Mouse (Mus musculus): ENCODE data around the gene Spock2. TPM values are rescaled to one million over a fixed set of nuclear protein-coding genes. Genes with fewer than 3 reads are reported as not detected.

Gene Spock2
- total and polyA plus RNA-seq, 3 experiments, result 0.10 to 0.13 TPM; not detected in 1

GRCm38 (mm10) chr10:60168306-60168705 lies 62.3 kb downstream of the Spock2 start (continued):
- peak; percentile 98 for TF ChIP-seq BHLHE40 (IDR thresholded peaks at IDR 0.05; ENCODE audit: low read depth, low read length)
- TF ChIP-seq KAT2A (IDR thresholded peaks at IDR 0.05; ENCODE audit: insufficient replicate concordance, low read length), result no peak
- TF ChIP-seq GABPA (IDR thresholded peaks at IDR 0.05; ENCODE audit: insufficient replicate concordance, low read depth, low read length), result no peak
- TF ChIP-seq USF2 (conservative IDR thresholded peaks at IDR 0.05; ENCODE audit: low read depth, low read length), result peak; percentile 60
- TF ChIP-seq RCOR1 (conservative IDR thresholded peaks at IDR 0.05; ENCODE audit: low read depth, low read length), result peak; percentile 46; the same call in 1 of the 2 replicates
- TF ChIP-seq ZKSCAN1 (IDR thresholded peaks at IDR 0.05; ENCODE audit: borderline replicate concordance, low read depth, low read length), result no peak
- peak; percentile 90 for TF ChIP-seq CHD2 (IDR thresholded peaks at IDR 0.05; ENCODE audit: low read length)
- TF ChIP-seq USF1 (IDR thresholded peaks at IDR 0.05; ENCODE audit: low read depth, low read length), result peak; percentile 59
- TF ChIP-seq IRF4 (IDR thresholded peaks at IDR 0.05; ENCODE audit: low read depth, low read length), result peak; percentile 89

- peak overlapping the region in 2 of 3 experiments; percentile 29 to 39 for H3K4me3 ChIP-seq (replicated peaks in 1 of 3; ENCODE audit: low read depth in 2 of 3, low read length in 2 of 3, poor library complexity in 1 of 3)
- TF ChIP-seq UBTF (IDR thresholded peaks at IDR 0.05; ENCODE audit: low read depth, low read length) (no peak), ZC3H11A (IDR thresholded peaks at IDR 0.05; ENCODE audit: low read depth, low read length) (no peak), CHD1 (IDR thresholded peaks at IDR 0.05; ENCODE audit: low read depth, low read length) (no peak), NRF1 (IDR thresholded peaks at IDR 0.05; ENCODE audit: low read depth, low read length) (no peak), E2F4 (IDR thresholded peaks at IDR 0.05; ENCODE audit: insufficient replicate concordance, low read depth, low read length) (no peak), JUN (IDR thresholded peaks at IDR 0.05; ENCODE audit: insufficient read depth, low read depth, low read length) (no peak), NELFE (IDR thresholded peaks at IDR 0.05; ENCODE audit: low read depth, low read length) (0 out of 2 replicates have a peak, but pooled peaks have one; percentile 24), MXI1 (IDR thresholded peaks at IDR 0.05; ENCODE audit: low read depth, low read length) (no peak), MYC (IDR thresholded peaks at IDR 0.05; ENCODE audit: low read depth, low read length) (no peak), USF1 (IDR thresholded peaks at IDR 0.05; ENCODE audit: low read depth, low read length) (no peak), ZNF384 (IDR thresholded peaks at IDR 0.05; ENCODE audit: low read depth, low read length) (peak; percentile 93), GABPA (IDR thresholded peaks at IDR 0.05; ENCODE audit: insufficient replicate concordance, low read depth, low read length) (no peak), MAZ (IDR thresholded peaks at IDR 0.05; ENCODE audit: low read depth, low read length) (0 out of 2 replicates have a peak, but pooled peaks have one; percentile 44), TBP (conservative IDR thresholded peaks at IDR 0.05; ENCODE audit: low read depth, low read length) (0 out of 2 replicates have a peak, but pooled peaks have one; percentile 29), IRF4 (IDR thresholded peaks at IDR 0.05; ENCODE audit: low read depth, low read length) (peak; percentile 73; the same call in 1 of the 2 replicates), RCOR1 (conservative IDR thresholded peaks at IDR 0.05; ENCODE audit: low read depth, low read length) (peak; percentile 73; the same call in 1 of the 2 replicates), BHLHE40 (IDR thresholded peaks at IDR 0.05; ENCODE audit: low read depth, low read length) (peak; percentile 57), SMC3 (IDR thresholded peaks at IDR 0.05; ENCODE audit: low read depth, low read length) (0 out of 2 replicates have a peak, but pooled peaks have one; percentile 2), CTCF (conservative IDR thresholded peaks at IDR 0.05 in 1 of 2, IDR thresholded peaks at IDR 0.05 in 1 of 2; ENCODE audit: low read depth in 2 of 2, low read length in 2 of 2) (no peak), ZKSCAN1 (IDR thresholded peaks at IDR 0.05; ENCODE audit: borderline replicate concordance, low read depth, low read length) (no peak), ETS1 (conservative IDR thresholded peaks at IDR 0.05; ENCODE audit: low read depth, low read length) (peak; percentile 75), HCFC1 (IDR thresholded peaks at IDR 0.05; ENCODE audit: low read depth, low read length) (no peak), ZMIZ1 (IDR thresholded peaks at IDR 0.05; ENCODE audit: low read depth, low read length) (no peak), SIN3A (IDR thresholded peaks at IDR 0.05; ENCODE audit: low read length) (no peak; the same call in 1 of the 2 replicates), POLR2A (IDR thresholded peaks at IDR 0.05; ENCODE audit: low read depth, low read length) (0 out of 2 replicates have a peak, but pooled peaks have one; percentile 15), USF2 (conservative IDR thresholded peaks at IDR 0.05; ENCODE audit: low read depth, low read length) (no peak), MEF2A (IDR thresholded peaks at IDR 0.05; ENCODE audit: borderline replicate concordance, low read depth, low read length) (0 out of 2 replicates have a peak, but pooled peaks have one; percentile 49), JUND (conservative IDR thresholded peaks at IDR 0.05; ENCODE audit: low read depth, low read length) (peak; percentile 41; the same call in 1 of the 2 replicates), MAX (IDR thresholded peaks at IDR 0.05; ENCODE audit: low read length) (no peak; the same call in 1 of the 2 replicates), EP300 (IDR thresholded peaks at IDR 0.05; ENCODE audit: low read length) (peak; percentile 77), KAT2A (IDR thresholded peaks at IDR 0.05; ENCODE audit: insufficient replicate concordance, low read length) (0 out of 2 replicates have a peak, but pooled peaks have one; percentile 47), POLR2AphosphoS2 (IDR thresholded peaks at IDR 0.05; ENCODE audit: low read depth, low read length) (no peak), PAX5 (IDR thresholded peaks at IDR 0.05; ENCODE audit: low read length) (no peak), CHD2 (IDR thresholded peaks at IDR 0.05; ENCODE audit: low read length) (peak; percentile 69)
These were observed 62.9 kb downstream of the Spock2 start for GRCm38 (mm10) chr10:60168960-60169359.

More at GRCm38 (mm10) chr10:60168960-60169359, 62.9 kb downstream of the Spock2 start:
- peak; percentile 90 for DNase-seq (ENCODE audit: extremely low read depth)
- Histone ChIP-seq H3K36me3 (replicated peaks in 1 of 2; ENCODE audit: control insufficient read depth in 1 of 2, insufficient read depth in 1 of 2, low read length in 1 of 2) (peaks cover 0 to 10% of the 10 kb centered on the region in 2 experiments), H3K4me1 (ENCODE audit: control insufficient read depth in 1 of 2, insufficient read depth in 2 of 2) (peaks cover 35 to 72% of the 10 kb centered on the region in 2 experiments), H3K4me2 (ENCODE audit: insufficient read depth, low read depth, poor library complexity, severe bottlenecking) (peak overlapping the region; percentile 55), H3K9me3 (replicated peaks; ENCODE audit: low read length) (peaks cover 26% of the 10 kb centered on the region), H3K27ac (ENCODE audit: insufficient read depth, low read depth) (peak overlapping the region; percentile 99), H3K27me3 (replicated peaks) (no peaks in the 10 kb centered on the region), H3K9ac (ENCODE audit: insufficient read depth, low read depth) (peak overlapping the region; percentile 40; the same call in 1 of the 2 replicates), H3K79me2 (replicated peaks; ENCODE audit: control insufficient read depth, extremely low read depth, insufficient read depth, poor library complexity, severe bottlenecking) (no peaks in the 10 kb centered on the region)
- dilution Hi-C loops (cut with MboI; ENCODE audit: extremely low pct_ligation_motif_present, extremely low pct_unique_long_range_greater_than_20kb, low sequenced_read_pairs) (no loop called here), in situ Hi-C loops (cut with MboI; ENCODE audit: low pct_ligation_motif_present, low pct_unique_long_range_greater_than_20kb, low sequenced_read_pairs) (no loop called here)

Data from CH12.LX (cell line).